ENCODE assay signal across 9 mouse cellular contexts in genomic region chr17:85189227-85190127, GRCm38 (mm10).
A peak's percentile ranks its signal among the peaks of the same experiment; 100 is the strongest.
DNase-seq lines count a peak whose midpoint lies in the region; ATAC-seq and TF ChIP-seq lines count a peak whose summit lies in the region.
"Had no signal": no experiment of that assay in that cellular context is flagged by ENCODE, and none has a peak within 500 bp of the region (broad histone marks: within the 10 kb centered on the region; RNA-seq: fewer than 3 reads in every experiment).

No protein-coding gene starts in this region.

- H3K9me3 ChIP-seq in heart, embryonic 13.5 days: no peaks in the 10 kb centered on the region
- no peaks in the 10 kb centered on the region for H3K9me3 ChIP-seq in kidney, postnatal 0 days (replicated peaks; ENCODE audit: low read length)

- peak overlapping the region; percentile 23 for H3K4me3 ChIP-seq in heart, embryonic 13.5 days
- H3K4me3 ChIP-seq in kidney, postnatal 0 days (replicated peaks; ENCODE audit: low read depth, low read length): no peak overlapping the region
- H3K4me3 ChIP-seq in liver, adult 2 months (ENCODE audit: insufficient read depth, low read depth, low read length): no peak overlapping the region
- no peak overlapping the region for H3K4me3 ChIP-seq in myocyte

- no peak for TF ChIP-seq POLR2A in liver, adult 2 months (IDR thresholded peaks at IDR 0.05; ENCODE audit: extremely low read depth, insufficient read depth, low read length)
- no peak for TF ChIP-seq POLR2A in myocyte (IDR thresholded peaks at IDR 0.05; ENCODE audit: insufficient read length, low read depth)

- peaks cover 4% of the 10 kb centered on the region for H3K4me1 ChIP-seq in heart, embryonic 13.5 days
- H3K4me1 ChIP-seq in kidney, postnatal 0 days (replicated peaks; ENCODE audit: insufficient read depth, low read length): no peaks in the 10 kb centered on the region
- no peaks in the 10 kb centered on the region for H3K4me1 ChIP-seq in liver, adult 2 months (ENCODE audit: control insufficient read depth, insufficient read depth, low read length)

- DNase-seq in c-Kit-negative CD71-positive TER-119-positive erythroid progenitor cells, embryonic 14.5 days (ENCODE audit: low read depth, low spot score): peak; percentile 42
- DNase-seq in fibroblast of lung, adult 2 months (ENCODE audit: low read depth): peak; percentile 73
- peak; percentile 95 for DNase-seq in kidney, postnatal 0 days (ENCODE audit: low spot score)
- peak; percentile 64 for DNase-seq in liver, adult 2 months (ENCODE audit: extremely low read depth, low read depth, low spot score)
- peak; percentile 75 to 88 for DNase-seq in spleen, postnatal 4 days (ENCODE audit: low spot score in 2 of 2)

- H3ac ChIP-seq in myocyte (ENCODE audit: control insufficient read depth, insufficient read length): no peak overlapping the region

- H3K27ac ChIP-seq in heart, embryonic 13.5 days (replicated peaks): no peak overlapping the region
- H3K27ac ChIP-seq in kidney, postnatal 0 days: no peak overlapping the region
- H3K27ac ChIP-seq in liver, adult 2 months (replicated peaks; ENCODE audit: insufficient read depth, low read depth, low read length): no peak overlapping the region
- H3K27ac ChIP-seq: macrophage had no signal

- no peak overlapping the region for H3K9ac ChIP-seq in heart, embryonic 13.5 days
- no peak overlapping the region for H3K9ac ChIP-seq in kidney, postnatal 0 days (ENCODE audit: low read depth, low read length)
- H3K9ac ChIP-seq in liver, adult 2 months (ENCODE audit: low read depth, low read length): no peak overlapping the region

- WGBS in heart, embryonic 13.5 days: 2% methylated on average over 14 of the region's 14 CpGs
- 2% methylated on average over 14 of the region's 14 CpGs for WGBS in kidney, postnatal 0 days
- 6% methylated on average over 14 of the region's 14 CpGs for WGBS in liver, adult 2 months

- peak; percentile 100 for TF ChIP-seq CTCF in kidney, postnatal 0 days (IDR thresholded peaks at IDR 0.05; ENCODE audit: low read depth)
- peak; percentile 94 for TF ChIP-seq CTCF in liver, adult 2 months (IDR thresholded peaks at IDR 0.05; ENCODE audit: low read depth, low read length)

- H3K36me3 ChIP-seq in heart, embryonic 13.5 days: no peaks in the 10 kb centered on the region
- no peaks in the 10 kb centered on the region for H3K36me3 ChIP-seq in kidney, postnatal 0 days (ENCODE audit: insufficient read depth, low read length)
- no peaks in the 10 kb centered on the region for H3K36me3 ChIP-seq in liver, adult 2 months (ENCODE audit: control insufficient read depth, insufficient read depth, low read length)
- no peaks in the 10 kb centered on the region for H3K36me3 ChIP-seq in myocyte (ENCODE audit: control insufficient read depth, insufficient read depth)

- peak overlapping the region; percentile 57 for H3K4me2 ChIP-seq in heart, embryonic 13.5 days
- H3K4me2 ChIP-seq in kidney, postnatal 0 days (ENCODE audit: low read length): peak overlapping the region; percentile 38
- peak overlapping the region; percentile 33 for H3K4me2 ChIP-seq in myocyte (ENCODE audit: low read depth)

- 0 out of 2 replicates have a peak, but pooled peaks cover 3% of the 10 kb centered on the region for H3K27me3 ChIP-seq in heart, embryonic 13.5 days (replicated peaks)
- no peaks in the 10 kb centered on the region for H3K27me3 ChIP-seq in kidney, postnatal 0 days (ENCODE audit: insufficient read depth, low read length)
- no peaks in the 10 kb centered on the region for H3K27me3 ChIP-seq in liver, adult 2 months (ENCODE audit: control insufficient read depth, insufficient read depth, low read length)
- H3K27me3 ChIP-seq in myocyte (ENCODE audit: control insufficient read depth, insufficient read depth, insufficient read length): no peaks in the 10 kb centered on the region

- ATAC-seq in CD4-positive, CD25-positive, alpha-beta regulatory T cell, adult 4 months: peak; percentile 97
- no peak for ATAC-seq in heart, embryonic 13.5 days (ENCODE audit: extremely low read depth, insufficient number of reproducible peaks, low FRiP score, low TSS enrichment)
- peak; percentile 83 for ATAC-seq in kidney, postnatal 0 days (replicated peaks; ENCODE audit: low FRiP score, low read depth)

- H3K79me2 ChIP-seq in liver, adult 2 months (ENCODE audit: control insufficient read depth, insufficient read depth, low read length): no peaks in the 10 kb centered on the region
- H3K79me2 ChIP-seq in myocyte (ENCODE audit: control insufficient read depth, insufficient read depth): no peaks in the 10 kb centered on the region

TF ChIP-seq in myocyte, 11 proteins besides CTCF, POLR2A, EP300 and RAD21:
- TF ChIP-seq MYOG (IDR thresholded peaks at IDR 0.05; ENCODE audit: control insufficient read depth in 1 of 3, insufficient read depth in 1 of 3, insufficient read length in 2 of 3, low read depth in 2 of 3): no peak
- no peak for TF ChIP-seq SRF (IDR thresholded peaks at IDR 0.05; ENCODE audit: control insufficient read depth, insufficient read length, low read depth)
- no peak for TF ChIP-seq MAX (IDR thresholded peaks at IDR 0.05; ENCODE audit: low read depth)
- no peak for TF ChIP-seq CEBPB (IDR thresholded peaks at IDR 0.05; ENCODE audit: insufficient read depth, poor library complexity, severe bottlenecking)
- TF ChIP-seq E2F4 (IDR thresholded peaks at IDR 0.05; ENCODE audit: insufficient read depth): no peak
- TF ChIP-seq POLR2AphosphoS2 (IDR thresholded peaks at IDR 0.05; ENCODE audit: insufficient read length, low read depth): no peak
- no peak for TF ChIP-seq TCF12 (IDR thresholded peaks at IDR 0.05; ENCODE audit: insufficient read depth, poor library complexity, severe bottlenecking)
- TF ChIP-seq REST (IDR thresholded peaks at IDR 0.05; ENCODE audit: insufficient read depth, insufficient read length): no peak
- TF ChIP-seq TCF3 (IDR thresholded peaks at IDR 0.05; ENCODE audit: insufficient read length, low read depth): no peak
- no peak for TF ChIP-seq MYOD1 (IDR thresholded peaks at IDR 0.05; ENCODE audit: control insufficient read depth in 1 of 3, insufficient read length in 2 of 3, low read depth in 2 of 3)
- no peak for TF ChIP-seq USF1 (IDR thresholded peaks at IDR 0.05; ENCODE audit: low read depth)
TF ChIP-seq in myocyte: peak in this region for 0.

Comparison
In these comparisons a context has a peak if more than half of its experiments do, and no peak if none do; other contexts are left out.
1. DNase-seq: peak in every context shown above with its lines; median percentile 95 in kidney, postnatal 0 days; 82 in spleen, postnatal 4 days; 73 in fibroblast of lung, adult 2 months; 64 in liver, adult 2 months; 42 in c-Kit-negative CD71-positive TER-119-positive erythroid progenitor cells, embryonic 14.5 days.